Mouse (Mus musculus): Measurements from ENCODE around the gene Tapbp.
"Not testable (repeated sequence)": the region's sequence is repeated elsewhere in the genome, so short reads cannot be mapped to it uniquely, and the experiment has no call there.

The Tapbp gene

GRCm38 (mm10) chr17:33948090-33948904, 32.6 kb downstream of the Tapbp start:
- DNase-seq (ENCODE audit: low read depth), result no peak

- no peak for DNase-seq (ENCODE audit: low read depth)
Measured at GRCm38 (mm10) chr17:33948905-33949537, 33.3 kb downstream of the Tapbp start.

DNA sequence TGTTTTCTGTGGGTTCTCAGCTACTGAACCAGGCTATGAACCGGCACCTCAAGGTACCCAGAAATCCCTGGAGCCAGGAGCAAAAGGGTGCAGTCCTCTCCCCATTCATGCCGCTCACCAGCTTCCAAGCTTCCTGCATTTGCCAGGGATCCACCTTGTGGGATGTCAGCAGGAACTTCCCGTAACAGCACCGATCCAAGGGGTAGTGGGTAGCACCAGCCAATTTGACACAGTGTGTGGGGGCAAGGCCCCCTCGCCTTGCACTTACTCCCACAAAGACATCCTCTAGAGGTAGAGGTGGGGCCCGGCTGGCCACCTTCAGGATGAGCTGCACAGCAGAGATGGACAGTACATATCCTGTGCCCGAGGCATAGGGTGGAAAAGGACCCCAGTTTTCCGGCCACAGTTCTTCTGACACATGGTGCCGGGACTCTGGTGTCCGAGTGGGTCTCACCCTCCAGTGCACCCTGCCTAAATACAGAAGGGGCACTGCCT, 34.5 kb downstream of the Tapbp start:
- DNase-seq (ENCODE audit: low read depth), result no peak

DNA sequence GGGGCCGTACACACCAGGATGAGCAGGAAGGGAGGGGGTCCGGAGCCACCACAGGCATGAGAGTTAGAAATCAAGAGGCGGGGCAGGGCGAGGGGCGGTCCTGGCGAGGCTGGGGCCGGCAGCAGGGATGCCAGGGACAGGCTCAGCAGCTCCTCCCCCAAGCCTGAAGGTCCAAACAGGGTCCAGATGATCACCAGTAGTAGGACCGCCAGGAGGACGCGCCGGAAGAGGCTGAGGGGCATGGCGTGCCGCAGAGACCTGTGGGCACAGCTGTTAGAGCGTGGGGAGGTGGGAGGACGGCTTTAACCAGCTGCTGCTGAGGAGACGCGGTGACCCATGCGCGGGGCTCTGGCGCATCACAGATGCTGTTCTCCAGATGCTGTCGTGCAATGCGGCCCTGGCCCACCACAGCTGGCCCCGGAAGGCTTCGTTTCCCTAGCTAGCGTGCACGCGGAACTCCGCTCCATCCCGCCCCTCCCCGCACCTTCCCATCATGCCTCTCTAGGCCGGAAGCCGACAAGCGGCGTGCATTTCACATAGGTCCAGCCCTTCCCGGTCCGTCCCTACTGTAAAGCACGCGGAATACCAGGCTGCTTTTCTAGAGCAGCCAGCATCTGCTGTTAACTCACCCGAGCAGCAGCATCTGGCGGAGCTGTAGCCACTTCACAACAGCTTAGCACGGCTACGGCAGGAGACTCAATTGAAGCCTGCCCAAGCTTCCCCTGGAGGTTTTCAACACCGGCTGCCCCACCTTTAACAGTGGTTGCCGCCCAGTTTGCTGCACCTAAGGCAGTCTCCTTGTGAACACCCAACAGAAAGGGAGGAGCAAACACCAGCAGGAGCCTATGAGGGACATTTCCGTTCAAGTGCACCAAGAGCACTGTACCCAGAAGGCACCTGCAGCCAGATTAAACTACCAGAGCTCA, 35.6 kb downstream of the Tapbp start, which contains the start of gene B3galt4:
TSS of gene B3galt4 (minus strand) at position 468 of the 926 bp plus-strand sequence.
- DNase-seq (ENCODE audit: low read depth), result peak; percentile 93

GRCm38 (mm10) chr17:33952015-33952414, 36.3 kb downstream of the Tapbp start:
- not testable (repeated sequence) for DNase-seq (ENCODE audit: low read depth)

DNA sequence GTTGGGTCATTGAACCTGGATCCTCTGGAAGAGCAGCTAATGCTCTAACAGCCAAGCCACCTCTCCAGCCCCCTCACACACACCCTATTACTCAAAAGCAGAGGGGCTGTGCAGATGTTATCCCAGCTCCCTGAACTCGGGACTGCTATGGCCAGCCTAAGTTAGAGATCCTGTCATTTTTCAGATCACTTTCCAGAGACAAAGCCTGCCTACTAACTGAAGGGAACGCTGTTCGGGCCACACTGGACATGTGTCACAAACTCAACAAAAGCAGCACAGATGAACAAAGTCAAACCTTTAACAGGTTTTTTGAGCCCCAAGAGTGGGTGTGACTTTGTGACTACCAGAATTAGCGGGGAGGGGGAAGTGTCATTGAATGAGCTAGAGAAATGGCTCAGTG, 37.2 kb downstream of the Tapbp start:
- DNase-seq (ENCODE audit: low read depth), result no peak

GRCm38 (mm10) chr17:33953310-33953709, 37.6 kb downstream of the Tapbp start:
- DNase-seq (ENCODE audit: low read depth), result no peak

- peak; percentile 70 for DNase-seq (ENCODE audit: low read depth)
Measured at GRCm38 (mm10) chr17:33953961-33954565, 38.4 kb downstream of the Tapbp start.

GRCm38 (mm10) chr17:33954646-33955554, 39.2 kb downstream of the Tapbp start:
- peak; percentile 66 for DNase-seq (ENCODE audit: low read depth)

DNA sequence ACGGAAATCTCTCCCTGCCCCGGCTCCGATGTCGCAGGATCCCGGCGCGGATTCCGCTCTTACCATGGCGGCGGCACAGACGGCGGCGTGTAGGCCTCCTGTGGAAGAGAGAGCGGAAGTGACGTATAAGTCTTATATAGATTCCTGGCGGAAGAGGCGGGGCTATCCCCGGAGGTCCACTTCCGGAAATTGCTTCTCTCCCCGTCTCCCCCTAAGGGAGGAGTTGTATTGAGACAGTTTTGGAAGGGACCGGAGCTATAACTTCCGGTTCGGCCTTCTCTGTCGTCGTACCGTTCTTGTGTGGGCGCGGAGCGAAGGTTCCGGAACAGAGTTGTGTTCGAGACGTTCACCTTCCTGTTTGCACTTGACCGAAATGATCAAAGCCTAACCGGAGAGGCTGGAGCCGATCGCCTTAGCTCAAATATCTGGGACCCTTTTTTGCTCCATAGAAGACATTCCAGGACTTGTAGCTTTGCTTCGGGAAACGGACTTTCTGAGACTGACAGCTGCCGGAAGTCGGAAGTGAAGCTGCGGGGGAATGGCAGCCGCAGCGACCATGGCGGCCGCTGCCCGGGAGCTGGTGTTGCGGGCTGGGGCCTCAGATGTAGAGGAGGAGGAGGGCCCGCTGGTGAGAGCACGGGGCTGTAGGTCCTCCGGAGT, 40.0 kb downstream of the Tapbp start, which contains the start of the genes Vps52 and Rps18:
TSS of gene Vps52 (plus strand) at position 258 of the 660 bp plus-strand sequence.
TSS of gene Rps18 (minus strand) at position 447 of the 660 bp plus-strand sequence.
- peak; percentile 97 for DNase-seq (ENCODE audit: low read depth)

GRCm38 (mm10) chr17:33956336-33956735, 40.6 kb downstream of the Tapbp start:
- DNase-seq (ENCODE audit: low read depth), result peak; percentile 35

DNA sequence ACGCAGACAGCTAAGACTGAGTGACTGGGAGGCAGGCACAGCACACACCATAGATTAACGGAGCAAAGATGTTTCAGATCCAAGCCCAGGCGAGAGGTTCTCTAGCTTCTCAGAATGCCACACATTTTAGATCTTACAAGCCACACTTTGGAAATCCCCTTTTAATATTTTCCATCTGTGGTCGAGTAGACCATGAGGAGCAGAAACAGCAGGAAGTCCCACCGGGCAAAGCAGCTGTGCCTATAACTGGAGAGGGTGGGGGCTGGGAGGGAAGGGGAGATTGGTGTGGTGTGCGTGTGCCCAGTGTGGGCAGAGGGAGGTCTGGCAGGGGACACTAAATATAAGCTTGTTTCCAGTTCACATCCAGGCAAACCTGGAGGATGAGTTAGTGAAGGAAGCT, 41.8 kb downstream of the Tapbp start:
- no peak for DNase-seq (ENCODE audit: low read depth)

- no peak for DNase-seq (ENCODE audit: low read depth)
Measured at GRCm38 (mm10) chr17:33958451-33958850, 42.8 kb downstream of the Tapbp start.

GRCm38 (mm10) chr17:33959135-33959534, 43.4 kb downstream of the Tapbp start:
- DNase-seq (ENCODE audit: low read depth), result no peak

DNA sequence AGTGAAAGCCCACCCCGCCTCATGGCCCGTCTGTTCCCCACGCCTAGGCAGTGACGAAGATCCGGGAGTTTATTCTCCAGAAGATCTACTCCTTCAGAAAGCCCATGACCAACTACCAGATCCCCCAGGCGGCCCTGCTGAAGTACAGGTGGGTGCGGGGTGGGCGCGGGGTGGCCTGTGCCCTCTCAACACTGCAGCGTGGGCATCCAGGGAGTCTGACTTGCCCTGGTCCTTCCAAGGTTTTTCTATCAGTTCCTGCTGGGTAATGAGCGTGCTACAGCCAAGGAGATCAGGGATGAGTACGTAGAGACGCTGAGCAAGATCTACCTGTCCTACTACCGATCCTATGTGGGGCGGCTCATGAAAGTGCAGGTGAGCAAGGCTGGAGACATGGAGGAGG, 44.2 kb downstream of the Tapbp start:
- no peak for DNase-seq (ENCODE audit: low read depth)

GRCm38 (mm10) chr17:33962876-33963275, 47.2 kb downstream of the Tapbp start:
- no peak for DNase-seq (ENCODE audit: low read depth)

DNA sequence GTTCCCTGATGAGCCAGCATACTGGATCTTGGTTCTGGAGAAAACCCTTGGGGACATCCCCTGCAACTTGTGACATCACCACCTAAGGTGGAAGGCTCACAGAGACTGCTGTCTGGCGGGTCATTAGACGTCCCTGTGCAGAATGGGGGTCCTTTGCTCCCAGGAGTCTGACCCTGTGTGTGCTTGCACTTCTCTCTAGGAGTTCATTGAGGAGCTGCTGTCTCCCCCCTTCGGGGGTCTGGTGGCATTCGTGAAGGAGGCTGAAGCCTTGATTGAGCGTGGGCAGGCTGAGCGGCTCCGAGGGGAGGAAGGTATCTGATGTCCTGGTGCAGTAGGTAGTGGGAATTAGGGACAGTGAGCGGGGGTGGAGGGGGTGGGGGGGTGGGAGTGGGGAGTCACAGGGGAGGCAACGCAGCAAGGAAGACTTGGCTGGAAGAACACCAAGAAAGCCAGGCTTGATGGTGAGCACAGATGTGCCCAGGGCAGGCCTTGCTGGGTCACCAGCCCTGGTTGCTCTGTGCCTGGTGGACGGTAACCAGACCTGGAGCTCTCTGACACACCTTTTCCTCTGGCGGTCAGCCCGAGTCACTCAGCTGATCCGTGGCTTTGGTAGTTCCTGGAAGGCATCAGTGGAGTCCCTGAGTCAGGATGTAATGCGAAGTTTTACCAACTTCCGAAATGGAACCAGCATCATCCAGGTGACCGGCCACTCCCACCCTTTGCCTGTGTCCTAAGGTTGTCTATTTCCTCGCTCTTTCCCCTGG, 49.6 kb downstream of the Tapbp start:
- DNase-seq (ENCODE audit: low read depth), result no peak

DNA sequence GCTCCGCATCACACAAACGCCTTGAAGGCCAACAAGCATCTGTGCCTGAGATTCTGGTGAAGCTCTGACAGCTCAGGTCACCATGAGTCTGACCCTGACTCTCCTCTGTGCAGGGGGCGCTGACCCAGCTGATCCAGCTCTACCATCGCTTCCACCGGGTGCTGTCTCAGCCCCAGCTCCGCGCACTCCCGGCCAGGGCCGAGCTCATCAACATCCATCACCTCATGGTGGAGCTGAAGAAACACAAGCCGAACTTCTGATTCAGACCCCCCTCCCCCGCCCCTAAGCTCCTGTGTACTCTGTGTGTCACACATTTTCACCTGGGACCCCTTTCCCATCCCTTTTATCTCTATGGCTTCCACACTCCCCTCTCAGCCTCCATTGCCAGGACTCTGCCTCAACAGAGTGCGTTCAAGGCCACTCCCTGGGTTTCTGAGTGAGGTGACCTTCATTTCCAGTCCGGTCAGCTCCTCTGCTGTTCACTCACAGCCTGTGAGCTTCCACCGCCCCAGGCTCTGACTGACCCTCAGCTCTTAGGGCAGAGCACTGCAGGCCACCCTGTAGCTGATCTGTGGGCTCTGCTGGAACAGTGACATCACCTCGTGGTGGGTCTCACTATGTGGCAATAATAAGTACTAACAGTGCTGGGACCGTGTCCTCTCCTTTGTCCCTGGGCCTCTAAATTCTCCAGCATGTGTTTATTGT, 50.3 kb downstream of the Tapbp start:
- DNase-seq (ENCODE audit: low read depth), result no peak
